Mouse (Mus musculus) ES-E14 (cell line): ENCODE measurements around the gene Ankrd17.

Source experiments
- CHD2 ChIP-seq: IDR thresholded peaks from 2 replicates; pipeline ENCODE4 v1.6.1; 2014; ENCODE audit warnings: mild to moderate bottlenecking, low read depth, low read length, inconsistent platforms
- HCFC1 ChIP-seq: IDR thresholded peaks from 2 replicates; pipeline ENCODE4 v1.6.1; 2012; ENCODE audit warnings: low read length, inconsistent platforms, borderline replicate concordance; ENCODE audit not compliant: insufficient read depth
- MAFK ChIP-seq: IDR thresholded peaks from 2 replicates; pipeline ENCODE4 v1.6.1; 2014; ENCODE audit warnings: mild to moderate bottlenecking, low read depth, low read length, inconsistent platforms; ENCODE audit not compliant: insufficient read depth
- ZC3H11A ChIP-seq: IDR thresholded peaks from 2 replicates; pipeline ENCODE4 v1.6.1; 2012; ENCODE audit warnings: low read depth, mild to moderate bottlenecking, inconsistent platforms, low read length, borderline replicate concordance
- ZNF384 ChIP-seq: IDR thresholded peaks from 2 replicates; pipeline ENCODE4 v1.6.1; 2012; ENCODE audit warnings: low read depth, low read length, inconsistent platforms

GRCm38 (mm10) chr5:90353552-90354317 lies 12.6 kb downstream of the Ankrd17 start:
- TF ChIP-seq ZC3H11A, result no peak
- TF ChIP-seq ZNF384, result no peak
- TF ChIP-seq CHD2, result no peak
- no peak for TF ChIP-seq MAFK
- TF ChIP-seq HCFC1, result no peak
